Mouse (Mus musculus) E14TG2a.4 (cell line): ENCODE measurements at regions not wholly inside any gene's neighbourhood (a gene's known extent, or its start where the extent isn't known, plus 50 kb on each side); places are given as distances from the start of the nearest gene placed in this dataset.

Source experiments
- CTCF ChIP-seq: conservative IDR thresholded peaks from 2 replicates; pipeline ENCODE4 v1.5.1; 2014; ENCODE audit warnings: low read length
- NANOG ChIP-seq: IDR thresholded peaks from 2 replicates; pipeline ENCODE4 v1.6.1; 2014; ENCODE audit warnings: borderline replicate concordance, low read length, mixed read lengths
- POU5F1 ChIP-seq: IDR thresholded peaks from 2 replicates; pipeline ENCODE4 v1.6.1; 2014; ENCODE audit warnings: low read length, borderline replicate concordance

DNA sequence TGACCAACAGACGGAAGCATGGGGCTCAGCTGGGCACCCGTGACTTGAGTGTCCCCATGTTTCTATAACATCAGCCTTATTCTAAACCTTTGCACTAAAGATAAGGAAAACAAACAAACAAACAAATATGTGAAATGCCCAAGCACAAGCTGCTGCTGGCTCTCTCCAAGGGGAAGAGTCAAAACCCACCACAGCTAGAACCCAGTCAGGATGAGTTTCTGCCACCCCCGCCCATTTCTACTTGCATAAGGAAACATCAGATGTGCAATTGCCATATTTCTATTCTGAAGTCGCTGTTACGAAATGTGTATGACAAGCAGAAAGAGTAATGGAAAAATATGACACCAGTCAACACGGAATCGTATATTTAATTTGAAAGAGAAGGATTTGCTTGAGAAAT is 107.5 kb upstream of the Qrfpr start:
- TF ChIP-seq CTCF (no peak), POU5F1 (no peak), NANOG (no peak)
